Mouse (Mus musculus): ENCODE measurements around the gene Gm28729. TPM values are rescaled to one million over a fixed set of nuclear protein-coding genes. Genes with fewer than 3 reads are reported as not detected.
"Not testable (repeated sequence)": the region's sequence is repeated elsewhere in the genome, so short reads cannot be mapped to it uniquely, and the experiment has no call there.

Gene Gm28729
- total RNA-seq (2021) (under 1 TPM in 1 of 2 experiments, not detected in 1; 0.14 TPM), polyA plus RNA-seq (2012; rRNA removed) (not detected in 2 replicates)
- long read RNA-seq, result 0 reads

DNA sequence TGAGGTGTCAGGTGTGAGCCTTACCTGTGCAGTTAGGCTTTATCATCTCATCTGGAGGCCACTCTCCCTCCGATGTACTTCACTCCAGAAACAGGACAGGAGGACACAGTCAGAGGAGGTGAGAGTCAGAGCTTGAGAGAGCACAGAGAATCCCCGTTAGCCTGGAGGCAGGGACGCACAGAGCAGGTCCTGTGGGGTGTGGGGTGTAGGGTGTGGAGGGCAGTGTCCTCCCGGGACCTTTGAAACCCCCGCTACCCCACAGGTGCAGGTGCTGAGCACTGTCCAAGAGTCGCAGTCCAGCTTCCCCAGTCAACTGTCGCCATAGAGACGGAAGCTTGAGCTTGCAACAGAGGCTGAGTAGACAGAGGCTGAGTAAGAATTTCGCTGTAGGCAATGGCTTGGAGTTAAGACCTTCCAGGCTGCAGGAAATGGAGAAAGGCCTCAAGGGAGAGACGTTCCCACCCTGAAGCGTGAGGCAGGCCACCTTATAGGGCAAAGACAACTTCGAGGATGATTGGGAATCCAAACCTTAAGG, at the start of gene Gm28729:
Gm28729 (minus strand) TSS at position 293 of the 535 bp plus-strand sequence.
- no peak for DNase-seq

GRCm38 (mm10) chr9:96573252-96573651, 48.2 kb upstream of the Gm28729 start:
- DNase-seq, result no peak

DNA sequence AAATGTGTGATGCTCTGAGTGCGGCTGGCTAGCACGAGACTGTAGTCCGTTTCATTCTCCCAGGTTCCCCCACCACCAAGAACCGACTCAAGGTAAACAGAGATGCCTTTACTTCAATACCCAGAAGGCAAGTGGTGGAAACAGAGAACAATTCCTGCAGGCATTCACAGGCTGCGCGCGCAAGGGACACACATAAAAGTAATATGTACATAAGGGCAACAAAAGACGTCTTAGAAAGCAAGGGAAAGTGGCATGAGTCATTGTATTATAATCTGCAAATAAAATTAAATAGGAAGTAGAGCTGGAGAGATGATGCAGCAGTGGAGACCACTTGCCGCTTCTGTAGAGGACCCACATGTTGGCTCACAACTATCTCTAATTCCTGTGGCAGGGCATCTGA, 47.7 kb upstream of the Gm28729 start:
- no peak for DNase-seq

DNA sequence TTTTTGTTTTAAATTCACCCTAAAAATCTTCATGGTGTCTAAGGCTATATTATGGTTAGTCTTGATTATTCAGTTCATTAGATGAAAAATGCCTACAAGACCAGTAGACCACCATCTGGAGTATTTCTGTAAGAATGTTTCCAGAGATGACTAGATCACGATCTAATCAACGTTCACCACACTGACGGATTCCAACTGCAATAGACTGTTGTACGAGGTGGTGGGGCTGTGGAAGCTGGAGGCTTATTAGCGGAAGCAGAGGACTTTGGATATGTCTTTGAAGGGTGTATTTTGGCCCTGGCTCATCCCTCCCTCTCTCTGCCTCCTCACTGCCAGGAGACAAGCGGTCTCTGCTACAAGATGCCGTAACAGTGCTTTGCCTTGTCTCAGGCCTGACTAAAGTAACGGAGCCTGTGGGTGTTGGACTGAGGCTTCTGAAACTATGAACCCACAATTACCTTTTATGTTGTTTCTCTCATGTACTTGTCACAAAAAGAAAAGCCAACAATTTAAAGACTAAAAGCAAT, 41.5 kb upstream of the Gm28729 start:
- no peak for DNase-seq

- DNase-seq, result no peak
Observed at GRCm38 (mm10) chr9:96563501-96563900, 38.4 kb upstream of the Gm28729 start.

GRCm38 (mm10) chr9:96559148-96559547, 34.1 kb upstream of the Gm28729 start:
- no peak for DNase-seq

DNA sequence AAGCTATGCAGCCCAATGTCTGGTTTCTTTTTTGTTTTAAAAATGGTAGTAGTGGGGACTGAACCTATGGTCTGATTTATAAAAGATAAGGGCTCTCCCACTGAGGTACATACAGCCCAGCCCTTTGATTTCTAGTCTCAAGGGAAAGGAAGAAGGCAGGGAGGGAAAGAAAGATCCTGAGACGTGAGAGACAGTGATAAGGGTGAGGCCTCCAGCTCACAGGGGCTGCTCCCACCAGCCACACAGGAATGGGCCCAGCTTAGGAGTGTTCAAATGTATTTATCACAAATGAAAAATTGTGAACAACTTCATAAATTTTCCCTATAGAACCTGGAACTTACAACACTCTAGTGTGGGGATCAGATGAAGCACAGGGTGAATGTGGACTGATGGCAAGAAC, 33.5 kb upstream of the Gm28729 start:
- no peak for DNase-seq

- no peak for DNase-seq
Observed at GRCm38 (mm10) chr9:96554095-96554494, 29.0 kb upstream of the Gm28729 start.

GRCm38 (mm10) chr9:96545410-96545809, 20.3 kb upstream of the Gm28729 start:
- DNase-seq, result no peak

DNA sequence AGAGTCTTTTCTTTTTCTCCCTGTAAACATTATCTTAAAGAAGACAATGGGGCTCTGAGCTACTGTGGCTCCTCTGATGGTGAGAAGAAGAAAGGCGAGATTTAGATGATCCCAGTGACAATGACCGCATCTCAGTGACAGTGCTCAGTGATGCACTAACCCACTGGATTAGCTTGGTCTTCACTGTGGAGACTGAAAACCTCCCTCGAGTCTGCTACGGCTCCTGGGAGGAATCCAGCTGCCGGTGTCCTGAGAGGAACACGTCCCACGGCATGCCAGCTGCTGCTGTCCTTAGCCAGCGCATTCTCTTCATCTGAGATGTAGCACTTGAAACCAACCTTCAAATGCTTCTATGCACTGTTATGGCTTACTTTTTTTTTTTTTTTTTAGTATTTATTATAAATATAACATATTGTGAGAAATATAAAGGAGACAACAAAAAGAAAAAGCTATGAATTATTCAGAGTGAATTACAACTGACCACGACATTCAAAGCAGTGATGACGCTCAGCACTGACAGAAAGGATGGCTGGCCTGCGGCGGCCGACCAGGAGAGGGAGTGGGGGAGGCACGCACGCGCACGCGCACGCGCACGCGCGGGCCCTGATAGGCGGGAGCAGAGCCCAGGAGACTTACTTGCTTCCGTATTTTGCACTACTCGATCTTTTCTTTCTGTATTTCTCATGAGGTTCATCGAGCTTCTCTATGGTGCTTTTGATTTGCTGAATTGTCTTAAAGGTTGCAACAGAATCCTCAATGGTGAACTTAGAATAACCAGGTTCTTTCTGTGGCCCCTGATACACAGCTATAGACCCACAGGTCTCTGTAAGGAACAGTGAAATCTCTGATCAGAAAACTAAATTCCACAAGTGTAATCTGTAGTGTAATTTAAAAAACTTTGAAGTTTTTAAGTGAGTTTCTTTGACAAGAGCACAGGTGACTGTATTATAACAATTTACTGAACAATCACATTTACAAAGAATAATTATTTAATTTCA, 18.9 kb upstream of the Gm28729 start:
- peak; percentile 81 for DNase-seq

DNA sequence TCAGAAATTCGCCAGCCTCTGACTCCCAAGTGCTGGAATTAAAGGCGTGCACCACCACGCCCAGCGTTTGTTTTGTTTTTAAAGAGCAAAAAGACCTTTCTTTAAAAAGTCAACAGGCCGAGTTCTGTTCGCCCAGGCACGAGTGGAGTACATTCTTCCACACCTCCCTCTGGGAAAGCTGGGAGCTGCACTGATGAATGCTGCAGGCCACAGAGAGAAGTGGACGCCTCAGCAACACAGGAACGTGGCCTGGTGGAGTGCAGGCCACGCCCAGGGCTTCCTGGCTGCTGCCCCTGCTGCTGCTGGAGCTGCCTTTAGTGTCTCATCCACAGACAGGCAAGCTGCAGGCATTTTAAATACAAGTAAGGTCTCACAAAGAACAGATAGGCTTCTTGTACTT, 13.9 kb upstream of the Gm28729 start:
- DNase-seq, result no peak

DNA sequence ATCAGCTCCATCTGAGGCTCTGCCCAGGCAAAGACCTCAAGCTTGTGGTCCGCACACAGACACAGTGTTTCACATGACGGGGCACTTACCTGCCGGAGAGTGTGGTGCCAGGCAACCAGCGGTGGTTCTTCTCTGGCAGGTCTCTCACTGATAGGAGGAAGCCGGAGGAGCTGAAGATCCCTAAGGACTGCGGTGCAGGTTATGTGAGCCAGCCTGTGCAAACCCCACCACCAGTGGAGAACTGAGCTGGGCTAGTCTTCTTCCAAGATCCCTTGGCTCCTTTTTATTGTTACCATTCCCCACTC, 12.5 kb upstream of the Gm28729 start:
- no peak for DNase-seq

DNA sequence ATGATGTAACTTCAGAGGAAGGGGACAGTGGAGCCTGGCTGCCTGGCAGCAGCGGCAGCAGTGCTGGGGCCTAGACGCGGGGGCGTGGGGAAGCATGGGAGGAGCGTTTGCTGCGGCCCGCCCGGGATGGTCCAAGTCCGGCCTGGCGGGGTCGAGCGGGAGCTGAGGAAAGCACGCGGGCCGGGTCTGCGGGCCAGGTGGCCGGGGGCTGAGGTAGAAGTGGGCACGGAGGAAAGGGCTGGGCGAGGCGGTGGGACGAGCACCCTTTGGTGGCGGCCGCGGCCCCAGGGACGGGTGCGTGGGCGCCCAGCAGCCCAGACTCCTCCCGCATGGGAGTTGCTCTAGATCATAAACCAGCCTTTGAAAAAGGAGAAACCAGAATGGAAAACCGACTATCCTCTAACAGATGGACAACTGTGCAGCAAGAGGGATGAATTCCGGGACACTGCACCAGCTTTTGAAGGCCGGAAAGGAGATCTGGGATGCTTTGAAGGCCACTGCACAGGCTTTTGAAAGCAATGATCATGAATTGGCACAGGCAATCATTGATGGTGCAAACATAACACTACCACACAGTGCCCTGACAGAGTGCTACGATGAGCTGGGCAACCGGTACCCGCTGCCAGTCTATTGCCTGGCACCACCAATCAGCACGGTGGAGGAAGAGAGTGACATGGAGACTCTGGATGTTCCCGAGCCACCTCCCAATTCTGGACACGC, 12.0 kb upstream of the Gm28729 start:
- peak; percentile 64 for DNase-seq

GRCm38 (mm10) chr9:96536093-96536492, 11.0 kb upstream of the Gm28729 start:
- not testable (repeated sequence) for DNase-seq

GRCm38 (mm10) chr9:96535431-96535830, 10.4 kb upstream of the Gm28729 start:
- no peak for DNase-seq

GRCm38 (mm10) chr9:96534256-96534655, 9.2 kb upstream of the Gm28729 start:
- DNase-seq, result no peak

- DNase-seq, result no peak
Observed at GRCm38 (mm10) chr9:96533476-96533875, 8.4 kb upstream of the Gm28729 start.

GRCm38 (mm10) chr9:96532531-96532930, 7.5 kb upstream of the Gm28729 start:
- DNase-seq, result no peak

DNA sequence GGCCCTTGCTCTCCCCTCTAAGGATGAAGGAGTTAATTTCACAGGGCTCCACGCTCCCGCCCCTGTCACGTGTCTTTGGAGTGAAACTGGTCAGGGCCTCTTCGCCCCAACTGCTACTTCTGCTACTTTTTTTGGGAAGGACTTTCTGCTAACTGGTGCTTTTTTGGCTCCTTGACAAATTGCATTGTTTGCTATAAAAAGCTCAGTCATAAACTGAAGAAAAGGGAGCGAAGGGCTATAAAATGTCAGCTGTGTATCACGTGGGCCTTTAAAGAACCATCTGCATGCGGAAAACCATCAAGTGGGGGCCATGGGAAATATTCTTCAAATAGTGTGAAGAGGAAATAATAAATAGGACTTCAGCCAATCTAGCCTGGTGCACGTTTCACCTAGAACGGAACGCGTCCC, 5.6 kb upstream of the Gm28729 start:
- peak; percentile 38 for DNase-seq

- no peak for DNase-seq
Observed at GRCm38 (mm10) chr9:96529961-96530673, 5.1 kb upstream of the Gm28729 start.

GRCm38 (mm10) chr9:96526011-96526410, 947 bp upstream of the Gm28729 start:
- no peak for DNase-seq

GRCm38 (mm10) chr9:96523148-96523547, 1.9 kb downstream of the Gm28729 start:
- DNase-seq, result no peak

Measured in adrenal gland, adult 2 months (tissue).